Mouse (Mus musculus) myocyte (in vitro differentiated cells): ENCODE results near the gene Lgals7.
A peak's percentile ranks its signal among the peaks of the same experiment; 100 is the strongest.

Experiments used
- CEBPB ChIP-seq: IDR thresholded peaks from 2 replicates; pipeline ENCODE4 v1.6.1; 2011; ENCODE audit warnings: mild to moderate bottlenecking, moderate library complexity; ENCODE audit not compliant: poor library complexity, insufficient read depth, severe bottlenecking
- MAX ChIP-seq: IDR thresholded peaks from one replicate; pipeline ENCODE4 v1.6.1; 2011; ENCODE audit warnings: low read depth, mild to moderate bottlenecking, control low read depth
- POLR2A ChIP-seq: IDR thresholded peaks from one replicate; pipeline ENCODE4 v1.6.1; 2011; ENCODE audit warnings: low read depth, mild to moderate bottlenecking, control low read depth, moderate library complexity; ENCODE audit not compliant: insufficient read length
- USF1 ChIP-seq: IDR thresholded peaks from one replicate; pipeline ENCODE4 v1.6.1; 2011; ENCODE audit warnings: low read depth, mild to moderate bottlenecking, control low read depth, moderate library complexity

- TF ChIP-seq USF1 (no peak), POLR2A (peak; percentile 16), MAX (no peak), CEBPB (no peak)
Observed at GRCm38 (mm10) chr7:28902809-28903208, 39.2 kb downstream of the Lgals7 start.
